Mouse (Mus musculus): Measurements from ENCODE around the gene Dst. TPM values are rescaled to one million over a fixed set of nuclear protein-coding genes. Genes with fewer than 3 reads are reported as not detected.

Dst gene
- total RNA-seq, 2 experiments from 2014 or later, result 238 TPM

GRCm38 (mm10) chr1:34103713-34104172, 195.7 kb downstream of the Dst start:
- DNase-seq, result no peak

- DNase-seq, result no peak
Measured at GRCm38 (mm10) chr1:34104846-34105245, 196.8 kb downstream of the Dst start.

- no peak for DNase-seq
Measured at GRCm38 (mm10) chr1:34106606-34107005, 198.6 kb downstream of the Dst start.

- DNase-seq, result no peak
Measured at GRCm38 (mm10) chr1:34107076-34107475, 199.1 kb downstream of the Dst start.

- DNase-seq, result no peak
Measured at GRCm38 (mm10) chr1:34109599-34110210, 201.7 kb downstream of the Dst start.

- DNase-seq, result no peak
Measured at GRCm38 (mm10) chr1:34110862-34111261, 202.8 kb downstream of the Dst start.

DNA sequence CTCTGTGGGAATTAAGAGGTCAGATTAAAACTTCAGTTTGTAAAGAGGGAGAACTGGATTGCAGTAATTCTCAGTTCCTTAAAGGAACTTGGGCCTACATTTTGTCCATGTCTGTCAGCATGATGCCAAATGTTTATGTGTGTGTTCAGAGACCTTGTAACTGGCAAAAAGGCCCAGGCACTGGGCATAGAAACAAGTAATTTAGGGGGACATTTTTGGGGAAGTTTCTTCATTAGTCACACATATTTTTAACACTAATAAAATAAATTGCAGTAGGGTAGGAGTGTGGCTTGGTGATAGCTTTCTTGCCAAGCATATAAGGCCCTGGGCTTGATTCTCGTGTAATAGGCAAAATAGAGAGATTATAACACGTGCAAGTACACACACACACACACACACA, 203.9 kb downstream of the Dst start:
- DNase-seq, result no peak

DNA sequence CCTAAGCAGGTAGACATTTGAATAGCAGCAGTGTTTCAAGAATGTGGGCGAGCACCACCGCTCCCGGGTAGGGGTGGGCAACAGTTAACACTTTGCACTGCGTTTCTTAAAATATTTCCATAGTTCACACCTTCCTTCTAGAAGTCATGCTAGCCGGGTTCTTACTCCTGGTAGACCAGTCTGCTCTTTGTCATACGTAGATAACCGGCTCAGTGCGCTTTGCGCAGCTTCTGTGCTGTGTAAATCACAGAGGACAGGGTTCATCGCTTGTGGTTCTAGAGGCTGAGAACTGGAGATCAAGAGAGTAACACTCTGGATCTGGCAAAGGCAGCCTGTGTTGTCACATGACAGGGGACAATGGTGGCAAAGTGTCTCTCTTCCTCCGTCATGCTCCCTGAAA, 208.4 kb downstream of the Dst start:
- DNase-seq, result no peak

GRCm38 (mm10) chr1:34117056-34117455, 209.0 kb downstream of the Dst start:
- no peak for DNase-seq

GRCm38 (mm10) chr1:34117709-34118108, 209.7 kb downstream of the Dst start:
- DNase-seq, result no peak

DNA sequence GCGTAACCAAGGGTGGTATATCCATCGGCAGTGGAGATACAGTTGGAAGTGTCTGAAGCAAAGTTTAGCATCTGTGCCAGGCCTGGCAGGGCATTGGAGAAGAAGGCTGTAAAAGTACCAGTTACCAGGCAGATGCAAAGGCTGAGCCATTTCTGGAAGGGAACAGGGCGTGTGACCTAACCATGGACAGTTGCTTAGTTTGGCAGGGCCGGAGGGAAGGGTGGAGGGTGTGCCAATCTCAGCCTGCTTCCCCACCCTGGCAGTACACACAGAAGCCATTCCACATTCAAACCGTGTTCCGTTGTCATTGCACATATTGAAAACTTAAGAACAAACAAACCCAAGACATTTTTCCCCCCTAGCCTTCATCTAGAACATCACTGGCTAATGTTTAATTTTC, 212.0 kb downstream of the Dst start:
- DNase-seq, result peak; percentile 41

GRCm38 (mm10) chr1:34120602-34121001, 212.6 kb downstream of the Dst start:
- no peak for DNase-seq

DNA sequence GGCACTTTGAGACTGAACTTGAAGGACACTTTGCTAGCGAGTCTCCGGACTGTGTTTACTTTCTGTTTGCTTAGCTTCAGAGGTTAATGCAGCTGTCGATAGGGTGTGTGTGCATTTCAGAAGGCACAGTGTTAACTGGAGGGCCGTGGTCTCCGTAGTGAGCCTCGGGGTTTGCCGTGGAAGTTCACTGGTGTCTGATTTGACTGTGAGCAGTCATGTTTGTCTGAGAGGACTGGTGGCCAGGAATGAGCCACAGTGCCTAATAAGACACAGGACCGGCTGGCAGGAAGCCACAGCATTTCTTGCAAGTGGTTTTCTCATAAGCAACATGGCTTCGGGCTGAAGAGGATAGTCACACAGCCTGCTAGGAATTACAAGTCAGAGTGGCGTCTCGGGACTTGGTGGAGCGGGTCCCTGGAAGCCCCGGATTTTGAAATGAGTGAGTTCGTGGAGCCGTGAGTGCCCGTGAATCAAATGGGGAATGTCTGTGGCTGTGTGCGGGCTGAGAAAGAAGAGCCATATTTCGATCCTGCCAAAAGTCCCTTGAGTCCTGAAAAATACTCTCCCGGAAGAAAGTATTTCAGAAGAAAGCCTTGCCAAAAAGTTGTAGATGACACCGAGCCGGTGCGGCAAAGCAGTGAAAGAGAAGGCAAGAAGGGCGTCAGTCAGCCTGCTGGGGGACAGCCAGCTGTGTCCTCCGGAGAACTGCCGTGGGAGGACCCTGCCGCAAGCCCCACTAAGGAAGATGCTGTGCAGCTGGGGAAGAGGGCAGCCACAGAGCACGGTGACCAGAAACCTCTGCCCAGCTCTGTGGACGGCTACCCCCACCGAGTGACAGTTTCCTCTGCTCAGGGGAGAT, 213.4 kb downstream of the Dst start:
- DNase-seq, result peak; percentile 86

DNA sequence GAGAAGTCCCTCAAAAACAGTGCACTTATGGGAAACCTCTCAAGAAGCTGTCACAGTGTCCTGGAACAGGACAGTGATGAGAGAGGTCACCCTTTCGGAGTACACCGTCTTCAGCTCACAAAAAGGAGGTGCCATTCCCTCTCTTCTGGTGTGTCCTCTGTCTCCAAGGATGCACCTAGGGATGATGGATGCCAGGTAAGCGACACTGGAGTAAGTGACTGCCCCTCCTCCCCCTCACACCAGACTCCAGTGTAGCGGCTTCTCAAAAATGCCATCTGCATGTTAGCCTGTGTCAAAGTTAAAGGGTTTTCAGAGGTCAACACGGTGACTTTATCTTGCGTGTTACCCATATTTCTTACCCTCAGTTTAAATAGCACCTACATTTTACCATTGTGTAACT, 214.2 kb downstream of the Dst start:
- no peak for DNase-seq

- no peak for DNase-seq
Measured at GRCm38 (mm10) chr1:34122905-34123304, 214.9 kb downstream of the Dst start.

DNA sequence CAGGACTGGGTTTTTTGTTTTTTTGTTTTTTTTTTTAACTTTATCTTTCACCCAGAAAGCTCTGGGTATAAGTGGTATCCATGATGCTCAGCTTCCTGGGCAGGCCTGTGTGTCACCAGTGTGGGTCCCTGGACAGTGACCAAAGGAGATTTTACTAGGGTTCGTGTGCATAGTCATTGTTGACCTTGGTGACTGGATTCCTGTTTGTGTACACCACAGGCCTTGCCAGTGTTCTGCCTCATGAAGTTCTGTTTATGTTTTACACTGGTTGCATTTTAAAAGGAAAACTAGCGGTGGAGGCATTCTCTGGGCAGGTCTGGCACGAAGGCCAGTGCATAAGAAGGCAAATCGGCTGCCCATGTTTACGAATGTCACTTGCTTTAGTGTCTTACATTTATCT, 215.3 kb downstream of the Dst start:
- no peak for DNase-seq

DNA sequence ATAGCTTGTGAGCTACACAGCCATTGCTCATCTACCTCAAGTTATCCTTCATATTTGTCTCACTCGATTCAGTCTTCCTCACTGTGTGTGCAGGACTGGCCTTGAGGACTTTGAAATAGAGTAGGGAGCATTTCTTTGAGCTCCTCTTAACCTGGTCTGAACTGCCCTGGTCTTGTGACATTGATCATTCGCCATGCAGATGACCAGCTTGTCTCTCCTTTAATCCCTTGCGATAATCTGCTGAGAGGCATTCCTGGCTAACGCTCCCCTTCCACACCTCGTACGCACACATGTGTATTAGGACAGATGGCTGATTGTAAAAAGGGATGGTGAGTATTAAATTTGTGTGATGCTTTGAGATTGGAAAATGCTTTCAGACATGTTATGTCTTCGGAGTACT, 216.4 kb downstream of the Dst start:
- no peak for DNase-seq

DNA sequence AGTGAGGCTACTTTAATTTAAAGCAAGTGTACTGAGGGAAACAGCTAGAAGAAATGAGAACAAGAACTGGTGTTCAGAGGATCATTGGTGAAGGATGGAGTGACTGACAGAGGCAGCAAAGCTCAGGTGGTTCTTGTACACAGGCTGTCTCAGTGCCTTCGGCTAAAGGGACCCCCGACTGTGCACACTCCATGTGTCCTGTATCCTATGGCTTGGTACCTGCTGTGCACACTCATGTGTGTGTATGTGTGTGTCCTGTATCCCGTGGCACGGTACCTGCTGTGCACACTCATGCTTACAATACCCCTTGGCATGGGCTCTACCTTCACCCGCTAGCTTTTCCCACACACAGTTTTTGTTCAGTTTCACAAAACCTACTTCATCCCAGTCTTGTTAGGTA, 217.1 kb downstream of the Dst start:
- DNase-seq, result no peak

- DNase-seq, result no peak
Measured at GRCm38 (mm10) chr1:34127714-34128474, 219.9 kb downstream of the Dst start.

GRCm38 (mm10) chr1:34128796-34129195, 220.8 kb downstream of the Dst start:
- no peak for DNase-seq

DNA sequence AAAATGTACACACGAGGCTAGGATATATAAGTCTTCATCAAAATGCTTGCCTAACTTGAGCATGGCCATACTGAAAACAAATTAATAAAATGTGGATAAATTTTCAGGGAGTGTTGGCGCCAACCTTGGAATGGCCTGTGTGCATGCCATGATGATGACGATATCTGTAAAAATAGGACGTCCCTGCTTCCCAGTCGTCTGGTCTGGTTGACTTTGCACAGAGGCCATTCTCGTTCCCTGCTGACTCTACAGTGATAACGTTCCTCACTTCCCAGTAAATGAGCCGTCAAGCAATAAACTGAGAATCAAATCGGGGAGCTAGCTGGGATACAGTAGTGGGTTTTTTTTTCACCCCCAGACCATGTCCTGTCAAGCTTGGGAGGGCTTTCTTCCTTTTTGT, 221.7 kb downstream of the Dst start:
- peak; percentile 65 for DNase-seq

DNA sequence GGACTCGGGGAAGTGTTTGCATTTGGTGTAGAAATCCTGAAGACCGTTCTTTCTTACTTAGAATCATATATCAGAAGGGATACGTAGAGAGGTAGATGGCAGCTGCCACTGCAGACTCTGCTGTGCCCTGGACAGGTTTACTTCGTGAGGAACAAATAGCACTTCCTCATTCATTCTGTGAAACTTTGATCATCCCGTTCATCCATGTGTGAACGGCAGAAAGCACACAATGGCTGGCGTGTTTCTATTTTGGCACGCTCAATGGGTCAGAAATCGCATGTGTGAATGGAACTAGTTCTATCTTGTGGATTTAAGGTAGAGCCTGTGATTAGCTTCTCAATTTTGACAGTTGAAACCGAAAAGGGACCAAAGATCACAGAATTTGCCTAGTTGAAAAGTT, 222.8 kb downstream of the Dst start:
- no peak for DNase-seq

DNA sequence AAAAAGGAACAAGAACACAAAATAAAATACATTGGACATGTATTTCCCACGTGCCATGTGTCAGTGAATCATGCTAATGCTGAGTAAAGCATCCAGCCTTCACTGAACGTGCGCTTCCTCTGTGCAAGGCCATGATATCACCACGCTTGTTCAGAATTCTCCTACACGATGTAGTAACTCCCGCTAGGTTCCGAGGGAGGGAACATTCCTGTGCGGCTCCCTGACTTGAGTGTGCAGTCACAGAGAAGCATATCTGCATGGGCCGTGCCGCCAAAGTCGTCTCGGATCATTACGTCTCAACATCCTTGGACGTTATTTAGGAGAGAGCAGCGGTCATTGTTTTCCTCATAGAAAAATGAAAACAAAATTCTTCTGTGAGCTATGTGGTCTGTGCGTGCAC, 224.8 kb downstream of the Dst start:
- DNase-seq, result peak; percentile 38
